Mouse (Mus musculus): ENCODE results near the gene Tmem109. TPM values are rescaled to one million over a fixed set of nuclear protein-coding genes. Genes with fewer than 3 reads are reported as not detected.

Gene Tmem109
- total RNA-seq, 2 experiments from 2014 or later = 132 to 167 TPM

- DNase-seq = peak; percentile 22 to 49
These were observed 39.8 kb downstream of the Tmem109 start for GRCm38 (mm10) chr19:10841721-10842626.

- no peak for DNase-seq
These were observed 42.5 kb downstream of the Tmem109 start, which contains the start of gene Slc15a3 for GRCm38 (mm10) chr19:10839010-10839892. Gene Slc15a3, plus strand, starts transcription at chr19:10839727.

- DNase-seq = no peak
These were observed 46.1 kb downstream of the Tmem109 start for GRCm38 (mm10) chr19:10835671-10836070.

- DNase-seq = no peak
These were observed 48.2 kb downstream of the Tmem109 start for GRCm38 (mm10) chr19:10833611-10834010.

- DNase-seq = no peak
These were observed 49.8 kb downstream of the Tmem109 start for GRCm38 (mm10) chr19:10832030-10832429.

GRCm38 (mm10) chr19:10831424-10831823, 50.4 kb downstream of the Tmem109 start:
- peak; percentile 79 to 83 for DNase-seq

- DNase-seq = no peak
These were observed 52.2 kb downstream of the Tmem109 start, which contains the start of gene Cd6 for GRCm38 (mm10) chr19:10829436-10830175. Gene Cd6, minus strand, starts transcription at chr19:10830058.

GRCm38 (mm10) chr19:10828321-10828720, 53.5 kb downstream of the Tmem109 start:
- no peak for DNase-seq

- no peak for DNase-seq
These were observed 57.7 kb downstream of the Tmem109 start for GRCm38 (mm10) chr19:10824061-10824460.

- no peak for DNase-seq
These were observed 59.3 kb downstream of the Tmem109 start for GRCm38 (mm10) chr19:10822534-10822933.

- no peak for DNase-seq
These were observed 60.5 kb downstream of the Tmem109 start for GRCm38 (mm10) chr19:10821319-10821718.

Other genes with a start within 250 kb of the Tmem109 start
- gene Vwce, start 247.8 kb downstream of the Tmem109 start, total RNA-seq (2021) = under 1 TPM; 0.26 to 0.60 TPM
- not detected for gene Pga5, start 203.9 kb downstream of the Tmem109 start, total RNA-seq (2021)
- gene Vps37c, start 193.3 kb downstream of the Tmem109 start, total RNA-seq (2021) = 10 to 100 TPM; 21.1 to 30.5 TPM
- gene Cd5, start 143.0 kb downstream of the Tmem109 start, total RNA-seq (2021) = under 1 TPM in 1 of 2 experiments, not detected in 1; 0.20 TPM
- under 1 TPM in 1 of 2 experiments, not detected in 1; 0.17 TPM for gene Cd6, start 51.9 kb downstream of the Tmem109 start, total RNA-seq (2021)
- 1 to 10 TPM; 3.2 to 4.0 TPM for gene Slc15a3, start 42.3 kb downstream of the Tmem109 start, total RNA-seq (2021)
- gene Tmem132a, start 12.1 kb downstream of the Tmem109 start, total RNA-seq (2021) = 10 to 100 TPM; 34.5 to 36.1 TPM
- gene Prpf19, start 13.2 kb upstream of the Tmem109 start, total RNA-seq (2021) = 100 to 1,000 TPM; 122 to 188 TPM
- gene Zp1, start 38.6 kb upstream of the Tmem109 start, total RNA-seq (2021) = not detected
- not detected for gene Ptgdr2, start 55.2 kb upstream of the Tmem109 start, total RNA-seq (2021)
- 10 to 100 TPM; 16.8 to 18.4 TPM for gene Ccdc86, start 67.3 kb upstream of the Tmem109 start, total RNA-seq (2021)
- 10 to 100 TPM in 1 of 2 experiments, under 1 TPM in 1; 0.73 to 23.5 TPM for gene Ms4a10, start 92.7 kb upstream of the Tmem109 start, total RNA-seq (2021)
- not detected for gene Ms4a15, start 111.2 kb upstream of the Tmem109 start, total RNA-seq (2021)
- gene Ms4a18, start 136.0 kb upstream of the Tmem109 start, total RNA-seq (2021) = not detected
- gene Ms4a8a, start 199.1 kb upstream of the Tmem109 start, total RNA-seq (2021) = 1 to 10 TPM; 1.4 to 3.9 TPM
- not detected for gene 1700017D01Rik, start 248.9 kb upstream of the Tmem109 start, total RNA-seq (2021)

All from adrenal gland, postnatal 36 days (tissue).